Mouse (Mus musculus) activated CD4-positive, CD25-positive, alpha-beta regulatory T cell, adult 9 weeks (primary cell): ENCODE data around the gene Timp3. TPM values are rescaled to one million over a fixed set of nuclear protein-coding genes. Genes with fewer than 3 reads are reported as not detected.

Experiments
- polyA plus RNA-seq: library from polyadenylated mRNA; unstranded; fragments of 100-300 nt; shearing (Covaris generic); gene quantifications from one replicate; pipeline ENCODE4 v1.2.1, GENCODE M21; 2017

Timp3 gene
- polyA plus RNA-seq, result 0.53 TPM

GRCm38 (mm10) chr10:86300293-86301116 lies at the start of gene Timp3:
Gene Timp3, plus strand, starts transcription at chr10:86300372.

Other genes with a start within 250 kb of the Timp3 start
- gene Syn3, start 198.5 kb downstream of the Timp3 start, polyA plus RNA-seq, result 0.12 TPM